Mouse (Mus musculus): Measurements from ENCODE around the gene Nol9.

The Nol9 gene

GRCm38 (mm10) chr4:152092751-152093293, 53.7 kb downstream of the Nol9 start:
- no peak for DNase-seq (ENCODE audit: low spot score)

- DNase-seq (ENCODE audit: low spot score), result no peak
These were observed 55.1 kb downstream of the Nol9 start for GRCm38 (mm10) chr4:152094233-152094632.

GRCm38 (mm10) chr4:152095937-152096910, 57.1 kb downstream of the Nol9 start:
- DNase-seq (ENCODE audit: low spot score), result no peak

GRCm38 (mm10) chr4:152096927-152097326, 57.8 kb downstream of the Nol9 start:
- no peak for DNase-seq (ENCODE audit: low spot score)

GRCm38 (mm10) chr4:152097911-152098799, 59.0 kb downstream of the Nol9 start:
- no peak for DNase-seq (ENCODE audit: low spot score)

GRCm38 (mm10) chr4:152100541-152100940, 61.4 kb downstream of the Nol9 start:
- no peak for DNase-seq (ENCODE audit: low spot score)

GRCm38 (mm10) chr4:152101081-152101653, 62.0 kb downstream of the Nol9 start:
- DNase-seq (ENCODE audit: low spot score), result no peak

GRCm38 (mm10) chr4:152101921-152102320, 62.8 kb downstream of the Nol9 start:
- no peak for DNase-seq (ENCODE audit: low spot score)

GRCm38 (mm10) chr4:152103025-152103424, 63.9 kb downstream of the Nol9 start:
- no peak for DNase-seq (ENCODE audit: low spot score)

- DNase-seq (ENCODE audit: low spot score), result no peak
These were observed 67.6 kb downstream of the Nol9 start for GRCm38 (mm10) chr4:152106746-152107145.

GRCm38 (mm10) chr4:152107493-152107892, 68.4 kb downstream of the Nol9 start:
- no peak for DNase-seq (ENCODE audit: low spot score)

- no peak for DNase-seq (ENCODE audit: low spot score)
These were observed 68.9 kb downstream of the Nol9 start for GRCm38 (mm10) chr4:152107971-152108509.

- no peak for DNase-seq (ENCODE audit: low spot score)
These were observed 69.6 kb downstream of the Nol9 start for GRCm38 (mm10) chr4:152108673-152109072.

GRCm38 (mm10) chr4:152109509-152109908, 70.4 kb downstream of the Nol9 start:
- no peak for DNase-seq (ENCODE audit: low spot score)

GRCm38 (mm10) chr4:152110689-152111088, 71.6 kb downstream of the Nol9 start:
- no peak for DNase-seq (ENCODE audit: low spot score)
